Mouse (Mus musculus) brown adipose tissue, adult 24 weeks (tissue): ENCODE measurements around the gene Cntfr. TPM values are rescaled to one million over a fixed set of nuclear protein-coding genes. Genes with fewer than 3 reads are reported as not detected.
"Not testable (repeated sequence)": the region's sequence is repeated elsewhere in the genome, so short reads cannot be mapped to it uniquely, and the experiment has no call there.

Experiments used
- H3K27ac ChIP-seq: fragments of 200-500 bp; replicated peaks from 2 replicates; pipeline ENCODE4 v1.5.1; 2012; ENCODE audit warnings: low read depth, mild to moderate bottlenecking, low read length
- H3K4me1 ChIP-seq: fragments of 200-500 bp; 2 replicates; pipeline ENCODE4 v1.6.1; 2012; ENCODE audit warnings: low read length, mixed read lengths; ENCODE audit not compliant: control insufficient read depth, insufficient read depth, insufficient read length
- H3K4me3 ChIP-seq: fragments of 200-500 bp; 2 replicates; pipeline ENCODE4 v1.5.1; 2012; ENCODE audit warnings: low read depth, mild to moderate bottlenecking, low read length, moderate library complexity; ENCODE audit not compliant: insufficient read depth
- polyA plus RNA-seq: library from polyadenylated mRNA; stranded (reverse); fragments of >200 nt; gene quantifications from 2 replicates; pipeline ENCODE4 v1.2.4, GENCODE M21; 2012; ENCODE audit not compliant: missing spikeins, insufficient read depth, insufficient read length

The Cntfr gene
- polyA plus RNA-seq, 1 experiment = 8.4 TPM

DNA sequence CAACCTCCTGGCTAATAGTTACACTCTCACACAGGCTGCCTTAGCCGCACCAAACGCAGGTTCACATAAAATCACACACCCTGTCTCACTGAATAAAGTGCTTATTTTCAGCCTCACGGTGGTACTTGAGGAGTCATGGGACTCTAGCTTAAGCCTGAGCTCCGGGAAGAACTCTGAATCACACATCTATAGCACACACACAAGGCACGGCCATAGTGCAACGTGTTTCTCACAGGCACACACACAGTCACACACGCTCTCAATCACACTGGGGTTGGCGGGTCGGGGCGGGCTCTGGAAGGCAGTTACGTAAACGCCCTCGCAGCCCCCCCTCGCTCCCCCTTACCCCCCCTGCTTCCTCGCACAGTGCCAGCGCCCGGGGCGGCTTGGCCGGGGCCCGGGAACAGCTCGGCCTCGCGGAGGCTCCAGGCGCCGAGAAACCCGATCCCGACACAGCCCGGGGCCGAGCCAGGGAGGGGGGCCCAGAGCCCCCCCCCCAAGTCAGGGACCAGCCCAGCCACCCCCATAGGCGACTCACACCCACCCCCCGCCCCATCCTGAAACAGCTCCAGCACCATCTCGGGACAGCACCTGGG is 1.6 kb upstream of the Cntfr start:
- H3K4me1 ChIP-seq, H3K27ac ChIP-seq, H3K4me3 ChIP-seq: not testable (repeated sequence)

DNA sequence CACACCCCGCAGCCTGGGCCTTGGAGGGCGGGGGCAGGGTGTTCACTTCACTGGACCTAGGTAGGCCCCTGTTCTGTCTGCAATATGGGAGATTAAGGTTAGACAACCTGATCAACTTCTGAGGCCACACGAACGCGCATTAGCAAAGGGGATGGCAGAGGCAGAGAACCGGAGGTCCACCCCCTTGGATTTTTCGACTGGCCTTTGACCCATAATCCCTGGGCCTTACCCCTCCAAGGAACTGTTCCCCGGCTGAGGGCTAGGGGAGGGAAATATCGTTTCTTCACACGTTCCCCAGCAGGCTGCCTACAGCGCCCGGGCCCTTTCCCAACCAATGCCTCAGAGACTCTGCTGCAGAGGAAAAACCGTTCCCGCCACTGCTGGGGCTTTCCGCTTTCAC is 437 bp downstream of the Cntfr start:
- not testable (repeated sequence) for H3K4me1 ChIP-seq, H3K4me3 ChIP-seq
- 0 out of 2 replicates have a peak overlapping the region, but pooled peaks have one; percentile 37 for H3K27ac ChIP-seq

DNA sequence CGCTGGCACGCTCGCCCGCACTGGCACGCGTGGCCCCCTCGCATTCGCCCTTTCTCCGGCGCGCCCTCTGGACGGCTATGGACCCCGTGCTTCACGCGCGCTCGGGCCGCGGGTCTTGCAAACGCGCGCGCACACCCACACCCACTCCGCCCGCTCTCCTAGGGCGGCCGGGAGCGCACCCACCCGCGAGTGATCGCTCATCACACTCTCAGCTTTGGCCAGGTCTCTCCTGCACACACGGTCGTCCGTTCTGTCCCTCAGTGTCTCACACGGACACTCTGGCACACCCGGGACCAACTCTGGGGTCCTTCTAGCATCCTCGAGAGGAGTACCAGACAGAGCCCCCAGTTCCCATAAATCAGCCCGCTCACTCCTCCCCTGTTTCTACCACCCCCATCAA is 1.1 kb downstream of the Cntfr start:
- peak overlapping the region; percentile 14; the same call in 1 of the 2 replicates for H3K4me3 ChIP-seq
- H3K27ac ChIP-seq, H3K4me1 ChIP-seq: not testable (repeated sequence)

DNA sequence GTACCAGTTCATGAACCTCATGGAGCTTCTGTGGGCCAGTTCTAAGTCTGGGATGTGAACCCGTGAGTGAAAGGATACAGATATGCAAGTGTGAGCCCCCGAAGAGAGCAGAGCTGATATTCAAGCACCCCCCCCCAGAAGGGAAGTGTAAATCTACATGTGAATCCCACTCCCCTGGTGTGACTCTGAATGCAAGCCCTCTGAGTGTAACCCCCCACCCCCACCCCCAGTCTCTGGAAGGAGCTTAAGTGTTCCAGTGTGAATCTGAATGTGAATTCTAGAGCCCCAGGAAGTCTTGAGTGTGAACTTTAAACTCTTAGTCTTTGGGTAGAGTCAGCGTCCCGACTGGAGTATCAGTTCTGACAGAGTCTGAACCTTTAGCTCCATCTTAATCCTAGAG is 3.4 kb downstream of the Cntfr start:
- Histone ChIP-seq H3K4me3 (peak overlapping the region; percentile 30), H3K27ac (peak overlapping the region; percentile 63; the same call in 1 of the 2 replicates)
- H3K4me1 ChIP-seq = not testable (repeated sequence)

DNA sequence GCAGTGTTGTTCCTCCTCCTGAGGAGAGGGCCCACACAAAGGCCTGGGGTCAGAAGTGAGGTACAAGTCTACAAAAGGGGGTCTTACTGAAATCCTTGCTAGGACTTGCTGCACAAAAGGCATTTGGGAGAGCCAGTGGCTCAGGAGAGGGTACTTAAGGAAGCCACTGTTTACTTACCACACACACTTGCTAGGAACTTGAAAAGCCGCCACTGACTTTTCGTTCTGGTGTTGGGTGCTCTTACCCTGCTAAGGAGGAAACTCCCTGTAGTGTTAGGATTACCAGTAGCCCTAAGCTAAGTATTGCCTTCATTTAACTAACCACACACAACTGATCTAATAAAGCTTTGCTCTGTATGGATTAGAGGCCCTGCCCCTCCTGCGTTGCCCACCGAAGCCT is 6.9 kb downstream of the Cntfr start:
- H3K4me1 ChIP-seq, H3K27ac ChIP-seq, H3K4me3 ChIP-seq: not testable (repeated sequence)

DNA sequence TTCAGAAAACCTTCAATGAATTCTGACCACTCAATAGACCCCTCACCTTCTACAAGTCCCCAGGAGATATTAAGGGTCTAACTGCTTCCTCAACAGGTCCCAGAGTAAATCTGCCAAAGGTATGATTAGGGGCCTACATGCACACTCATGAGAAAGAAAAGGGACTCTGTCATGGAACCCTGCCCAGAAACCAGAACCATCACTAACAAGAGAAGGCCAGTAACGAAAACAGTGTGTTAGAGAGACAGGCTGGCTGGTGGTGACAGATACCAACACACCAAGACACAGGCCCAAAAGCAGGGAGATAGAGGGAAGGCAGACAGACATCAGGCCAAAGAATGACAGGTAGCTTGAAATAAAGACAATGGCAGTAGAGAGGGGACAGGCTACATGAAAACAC is 8.3 kb downstream of the Cntfr start:
- H3K4me3 ChIP-seq, H3K27ac ChIP-seq, H3K4me1 ChIP-seq: not testable (repeated sequence)

DNA sequence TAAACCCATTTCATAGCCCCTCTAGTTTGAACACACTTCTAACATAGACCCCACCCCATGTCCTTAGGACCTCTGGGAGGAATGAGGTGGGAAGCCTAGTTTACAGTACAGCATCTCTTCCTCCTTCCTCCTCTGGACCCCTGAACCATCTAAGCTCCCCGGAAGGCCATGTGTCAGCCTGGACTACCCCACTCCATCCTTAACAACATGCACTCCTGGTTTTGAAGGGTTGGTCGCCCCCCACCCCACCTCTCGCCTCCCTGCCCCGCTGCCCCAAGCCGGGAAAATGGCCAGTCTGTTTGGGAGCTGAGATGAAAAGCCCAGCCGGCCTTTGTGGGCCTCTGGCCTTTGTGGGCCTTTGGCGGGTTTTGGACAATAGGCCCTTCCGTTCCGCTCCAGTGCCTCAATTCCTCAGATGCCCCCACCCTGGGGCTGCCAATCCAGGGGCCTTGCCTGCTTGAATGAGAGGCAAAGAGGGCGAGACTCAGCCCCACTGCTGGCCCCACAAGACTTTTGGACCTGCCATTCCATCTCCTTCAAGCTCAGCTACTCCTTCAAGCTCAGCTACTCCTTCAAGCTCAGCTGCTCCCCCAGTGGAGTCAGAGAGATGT is 10.9 kb downstream of the Cntfr start:
- not testable (repeated sequence) for H3K4me3 ChIP-seq, H3K27ac ChIP-seq, H3K4me1 ChIP-seq

DNA sequence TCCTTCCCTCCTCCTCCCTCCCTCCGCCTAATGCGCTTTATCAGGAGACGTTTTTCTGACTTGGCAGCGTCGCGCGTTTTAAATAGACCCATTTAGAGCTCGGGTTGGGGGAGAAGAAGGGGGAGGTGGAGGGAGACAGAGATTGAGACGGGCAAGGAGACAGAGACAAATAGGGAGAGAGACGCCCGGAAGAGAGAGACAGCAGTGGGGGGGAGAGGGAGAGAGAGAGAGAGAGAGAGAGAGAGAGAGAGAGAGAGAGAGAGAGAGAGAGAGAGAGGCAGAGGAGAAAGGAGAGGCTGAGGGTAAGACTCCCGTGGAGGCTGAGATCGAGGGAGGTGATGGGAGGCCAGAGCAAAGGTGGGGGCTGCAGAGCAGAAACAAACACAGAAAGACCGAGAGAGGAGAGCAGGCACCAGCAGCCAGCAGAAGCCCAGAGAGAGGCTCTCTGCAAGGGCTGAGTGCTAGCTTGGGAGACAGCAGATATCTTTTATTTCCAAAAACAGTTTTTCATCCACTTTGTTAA is 11.9 kb downstream of the Cntfr start:
- H3K4me1 ChIP-seq, H3K27ac ChIP-seq, H3K4me3 ChIP-seq: not testable (repeated sequence)

DNA sequence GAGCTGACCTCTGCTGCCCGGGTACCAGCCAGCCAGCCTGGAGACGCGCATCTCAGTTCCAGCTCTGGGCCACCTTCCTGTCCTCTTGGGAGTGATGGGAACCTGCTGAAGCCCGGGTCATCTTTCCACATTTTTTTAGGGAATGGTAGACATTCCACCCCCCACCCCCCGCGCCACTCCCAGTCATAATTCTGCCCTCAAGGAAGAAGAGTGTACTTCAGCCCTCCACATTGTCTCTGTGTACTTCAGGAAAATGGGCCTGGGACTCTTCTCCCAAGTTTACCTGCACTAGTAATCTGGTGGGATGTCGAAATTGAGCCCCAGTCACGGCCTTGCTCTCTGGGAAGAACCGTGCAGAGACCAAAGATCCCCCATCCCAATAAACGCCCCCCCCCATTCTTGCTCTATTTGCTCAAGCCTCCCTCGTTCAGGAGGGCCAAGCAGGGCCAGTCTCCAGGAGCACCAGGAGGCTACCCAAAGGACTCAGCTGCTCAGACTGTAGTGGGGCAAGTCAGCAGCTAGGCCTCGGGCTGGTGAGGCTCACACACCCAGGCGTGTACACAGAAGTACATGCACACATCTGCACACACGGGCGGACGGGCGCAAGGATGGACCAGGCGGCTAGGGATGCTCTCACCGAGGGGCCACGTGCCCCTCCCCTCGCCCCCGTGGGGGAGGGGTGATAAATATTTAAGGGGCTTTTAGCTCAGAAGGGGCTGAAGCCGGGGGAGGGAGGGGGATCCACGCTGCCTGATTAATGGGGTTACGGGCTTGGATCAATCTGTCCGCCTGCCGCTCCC is 12.6 kb downstream of the Cntfr start:
- H3K27ac ChIP-seq, H3K4me1 ChIP-seq, H3K4me3 ChIP-seq: not testable (repeated sequence)

DNA sequence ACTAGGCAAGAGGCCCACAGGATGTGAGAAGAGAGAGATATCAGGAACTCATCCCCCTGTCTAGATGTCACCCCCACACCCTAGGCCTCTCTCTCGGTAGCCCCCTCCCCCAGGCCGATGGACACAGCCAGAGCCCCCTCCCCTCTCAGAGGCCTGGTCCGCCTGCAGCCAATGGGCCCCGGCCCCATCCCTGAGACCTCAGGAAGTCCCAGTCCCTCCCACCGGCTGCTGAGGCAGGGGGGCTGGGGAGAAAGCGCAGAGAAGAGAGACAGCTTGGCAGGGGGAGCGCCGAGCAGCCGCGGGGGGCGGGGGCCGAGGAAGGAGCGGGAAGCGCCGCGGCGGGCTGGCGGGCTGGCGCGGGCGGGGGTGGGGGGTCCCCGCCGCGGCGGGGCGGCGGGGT is 13.6 kb downstream of the Cntfr start:
- not testable (repeated sequence) for H3K27ac ChIP-seq, H3K4me1 ChIP-seq, H3K4me3 ChIP-seq

DNA sequence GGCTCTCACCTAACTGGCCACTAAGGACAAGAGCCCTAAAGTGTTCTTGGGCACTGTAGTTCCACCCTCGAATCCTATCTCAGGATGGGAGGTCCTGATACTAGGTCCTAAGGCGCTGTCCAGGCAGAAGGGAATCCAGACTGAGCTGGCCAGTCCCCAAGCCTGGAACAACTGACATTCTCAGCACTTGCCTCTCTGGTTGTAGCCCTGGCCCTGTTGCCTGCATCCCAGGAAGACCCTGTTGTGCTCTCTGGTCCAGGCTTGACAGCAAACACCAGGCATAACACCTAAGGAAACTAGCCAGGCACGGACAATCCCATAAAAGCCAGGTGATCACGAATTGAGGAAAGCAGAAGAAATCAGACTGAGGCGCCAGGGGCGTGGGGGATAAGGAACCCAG is 14.1 kb downstream of the Cntfr start:
- Histone ChIP-seq H3K4me1 (peaks cover 3% of the 10 kb centered on the region; the same call in 1 of the 2 replicates), H3K4me3 (no peak overlapping the region), H3K27ac (no peak overlapping the region)

DNA sequence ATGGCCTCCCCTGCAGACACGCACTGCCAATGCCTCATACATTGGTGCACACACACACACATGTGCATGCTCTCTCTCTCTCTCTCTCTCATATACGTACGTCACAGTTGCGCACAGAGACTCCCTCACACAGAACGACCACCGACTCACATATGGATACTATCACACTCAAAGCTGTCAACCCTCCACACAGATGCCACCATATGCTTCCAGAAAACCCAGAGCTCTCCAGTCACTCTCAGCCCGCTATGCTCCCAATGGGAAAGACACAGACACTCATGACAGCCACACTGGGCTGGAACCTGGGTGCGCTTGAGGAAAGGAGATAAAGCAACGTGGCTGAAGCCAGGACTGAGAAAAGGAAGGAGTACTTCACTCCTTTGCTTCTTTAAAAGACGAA is 14.9 kb downstream of the Cntfr start:
- H3K4me1 ChIP-seq = peaks cover 3% of the 10 kb centered on the region; the same call in 1 of the 2 replicates
- H3K4me3 ChIP-seq = no peak overlapping the region

DNA sequence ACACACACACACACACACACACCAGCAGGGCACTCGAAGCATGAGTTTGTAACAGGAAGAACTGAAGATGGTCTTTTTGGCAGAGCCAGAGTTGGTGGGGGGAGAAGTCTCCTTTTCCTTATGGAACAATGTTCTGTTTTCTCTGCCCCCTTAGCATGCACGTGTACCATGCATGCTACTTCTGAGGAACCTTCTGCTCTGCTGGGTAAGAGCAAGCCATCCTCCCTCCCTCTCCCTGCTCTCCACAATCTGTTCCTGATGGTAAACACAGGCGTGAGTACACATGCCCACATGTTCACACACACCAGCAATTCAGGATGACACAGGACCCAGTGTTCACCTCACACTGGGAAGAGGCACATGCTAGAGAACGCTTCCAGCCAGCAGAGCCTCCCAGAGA is 15.7 kb downstream of the Cntfr start:
- H3K4me1 ChIP-seq = peaks cover 3% of the 10 kb centered on the region; the same call in 1 of the 2 replicates
- H3K4me3 ChIP-seq = no peak overlapping the region
- no peak overlapping the region for H3K27ac ChIP-seq

More for the DNA sequence above, 14.9 kb downstream of the Cntfr start:
- H3K27ac ChIP-seq = no peak overlapping the region

DNA sequence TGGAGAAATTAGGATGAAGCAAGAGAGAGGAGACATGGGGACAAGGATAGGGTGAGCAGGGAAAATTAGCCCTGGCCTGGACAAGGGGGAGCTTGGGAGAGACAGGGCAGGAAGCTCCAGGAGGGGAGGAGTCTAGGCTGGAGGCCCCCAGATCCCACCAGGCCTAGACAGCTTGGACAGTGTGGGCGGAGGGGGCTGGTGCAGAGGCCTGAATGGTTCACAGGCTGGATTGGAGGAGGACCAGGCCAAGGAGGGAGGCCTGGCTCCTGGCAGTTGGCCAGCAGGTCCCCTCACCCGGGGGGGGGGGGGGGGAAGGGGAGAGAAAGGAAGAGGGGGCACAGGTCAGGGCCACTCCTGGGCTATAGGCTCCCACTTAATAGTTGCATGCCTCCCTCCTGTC is 17.6 kb downstream of the Cntfr start:
- peak overlapping the region; percentile 50 for H3K27ac ChIP-seq
- H3K4me3 ChIP-seq = no peak overlapping the region
- H3K4me1 ChIP-seq = peaks cover 3% of the 10 kb centered on the region; the same call in 1 of the 2 replicates

DNA sequence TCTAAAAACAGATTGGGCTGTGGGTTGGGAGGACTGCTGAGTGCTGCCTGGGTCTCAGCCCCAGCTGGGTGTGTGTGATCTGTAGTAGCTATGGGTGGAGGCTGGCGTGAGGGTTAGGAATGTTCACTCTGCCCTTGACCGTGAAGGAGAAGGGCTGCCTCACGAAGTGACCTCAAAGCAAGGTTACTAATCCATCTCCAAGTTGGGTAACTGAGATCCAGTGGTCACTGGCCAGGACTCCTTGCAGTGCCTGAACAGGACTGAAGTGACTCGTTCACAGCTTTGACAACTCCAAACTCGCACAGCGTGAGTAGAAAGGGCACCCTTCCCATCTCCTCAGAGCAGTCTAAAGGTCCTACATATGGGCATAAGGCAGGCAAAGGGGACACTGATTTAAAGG is 18.0 kb downstream of the Cntfr start:
- H3K27ac ChIP-seq = peak overlapping the region; percentile 50
- peaks cover 3% of the 10 kb centered on the region; the same call in 1 of the 2 replicates for H3K4me1 ChIP-seq

More for the DNA sequence above, 18.0 kb downstream of the Cntfr start:
- H3K4me3 ChIP-seq = no peak overlapping the region
